Mouse (Mus musculus): ENCODE data around the gene Hltf.
"Not testable (repeated sequence)": the region's sequence is repeated elsewhere in the genome, so short reads cannot be mapped to it uniquely, and the experiment has no call there.

The Hltf gene

GRCm38 (mm10) chr3:20104776-20105175 lies 47.2 kb downstream of the Hltf start:
- no peak for DNase-seq

GRCm38 (mm10) chr3:20108881-20109280 lies 51.3 kb downstream of the Hltf start:
- DNase-seq: no peak

GRCm38 (mm10) chr3:20111913-20112312 lies 54.3 kb downstream of the Hltf start:
- DNase-seq: no peak

- DNase-seq: no peak
Observed at GRCm38 (mm10) chr3:20119044-20119591, 61.5 kb downstream of the Hltf start.

- no peak for DNase-seq
Observed at GRCm38 (mm10) chr3:20119686-20120244, 62.2 kb downstream of the Hltf start.

GRCm38 (mm10) chr3:20121582-20121981 lies 64.0 kb downstream of the Hltf start:
- DNase-seq: not testable (repeated sequence)

GRCm38 (mm10) chr3:20125604-20126003 lies 68.0 kb downstream of the Hltf start:
- DNase-seq: no peak

GRCm38 (mm10) chr3:20127047-20127595 lies 69.5 kb downstream of the Hltf start:
- DNase-seq: no peak

GRCm38 (mm10) chr3:20129491-20129890 lies 71.9 kb downstream of the Hltf start:
- no peak for DNase-seq

GRCm38 (mm10) chr3:20130456-20131349 lies 73.1 kb downstream of the Hltf start:
- no peak for DNase-seq

GRCm38 (mm10) chr3:20131350-20131720 lies 73.7 kb downstream of the Hltf start:
- no peak for DNase-seq

- DNase-seq: no peak
Observed at GRCm38 (mm10) chr3:20132731-20133130, 75.1 kb downstream of the Hltf start.

- DNase-seq: no peak
Observed at GRCm38 (mm10) chr3:20133745-20134144, 76.1 kb downstream of the Hltf start.

GRCm38 (mm10) chr3:20134545-20134944 lies 76.9 kb downstream of the Hltf start:
- no peak for DNase-seq

- no peak for DNase-seq
Observed at GRCm38 (mm10) chr3:20136868-20137581, 79.4 kb downstream of the Hltf start.

GRCm38 (mm10) chr3:20141240-20141639 lies 83.6 kb downstream of the Hltf start:
- DNase-seq: no peak

GRCm38 (mm10) chr3:20141679-20142078 lies 84.1 kb downstream of the Hltf start:
- DNase-seq: no peak

- DNase-seq: no peak
Observed at GRCm38 (mm10) chr3:20142101-20142500, 84.5 kb downstream of the Hltf start.

GRCm38 (mm10) chr3:20142576-20142975 lies 85.0 kb downstream of the Hltf start:
- no peak for DNase-seq

- no peak for DNase-seq
Observed at GRCm38 (mm10) chr3:20143726-20144125, 86.1 kb downstream of the Hltf start.

- no peak for DNase-seq
Observed at GRCm38 (mm10) chr3:20144401-20144800, 86.8 kb downstream of the Hltf start.

- no peak for DNase-seq
Observed at GRCm38 (mm10) chr3:20145696-20146113, 88.1 kb downstream of the Hltf start.

- DNase-seq: no peak
Observed at GRCm38 (mm10) chr3:20146884-20147395, 89.3 kb downstream of the Hltf start.
